ENCODE assay signal across 35 mouse cellular contexts in the genomic region with DNA sequence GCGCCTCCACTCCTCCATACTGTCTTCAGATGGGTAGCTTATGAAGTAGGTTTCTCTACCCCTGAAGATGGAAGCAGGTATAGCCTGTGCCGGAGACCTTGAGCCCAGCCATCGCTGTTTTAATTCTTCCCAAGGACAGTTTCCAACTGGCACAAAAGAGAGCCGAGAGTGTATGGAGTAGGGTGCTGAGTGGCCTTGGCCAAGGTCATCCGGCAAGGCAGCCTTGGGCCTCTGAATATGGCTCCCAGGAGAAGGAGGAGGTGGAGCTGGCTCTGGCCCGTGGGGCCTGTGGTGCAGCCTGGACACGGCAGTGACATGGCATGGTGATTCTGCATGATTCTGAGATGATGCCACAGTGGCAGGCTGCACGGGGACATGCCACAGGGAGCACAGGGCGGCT.
DNase-seq lines count a peak whose midpoint lies in the region; ATAC-seq lines count a peak whose summit lies in the region.
"Had no signal": no experiment of that assay in that cellular context is flagged by ENCODE, and none has a peak within 500 bp of the region (broad histone marks: within the 10 kb centered on the region; RNA-seq: fewer than 3 reads in every experiment).

No protein-coding gene starts in this region.

- peak; percentile 2 for DNase-seq in liver, embryonic 13.5 days
- peak; percentile 13 for DNase-seq in 3134 (ENCODE audit: extremely low read depth, insufficient read length, low spot score)
- peak; percentile 77 for DNase-seq in adrenal gland, adult 2 months
- peak; percentile 66 to 70 for DNase-seq in adrenal gland, postnatal 36 days
- DNase-seq in gastrocnemius, postnatal 25 days, result no peak
- DNase-seq: B cell, adult 2 months; cerebellum, adult 11 months; cerebellum, adult 9-10 months; embryo, embryonic 11 days; gastrocnemius, postnatal 14 days; heart, adult 11 months; heart, postnatal 14 days; kidney, adult 11 months; kidney, postnatal 4 days; left cerebral cortex, postnatal 4 days; lung, adult 2 months; lung, postnatal 10 days; retina, postnatal 1 day; right cerebral cortex, postnatal 14 days; thymus, postnatal 4 days had no signal

- no peak overlapping the region for H3K4me2 ChIP-seq in liver, embryonic 13.5 days
- no peak overlapping the region for H3K4me2 ChIP-seq in liver, embryonic 12.5 days
- H3K4me2 ChIP-seq in kidney, embryonic 16.5 days (replicated peaks; ENCODE audit: low read depth, low read length), result no peak overlapping the region
- H3K4me2 ChIP-seq: embryonic facial prominence, embryonic 12.5 days; heart, embryonic 12.5 days; hindbrain, embryonic 15.5 days; midbrain, embryonic 11.5 days; stomach, embryonic 15.5 days had no signal

- H3K27ac ChIP-seq in liver, embryonic 13.5 days, result no peak overlapping the region
- H3K27ac ChIP-seq in liver, embryonic 12.5 days, result no peak overlapping the region
- H3K27ac ChIP-seq in kidney, embryonic 16.5 days (ENCODE audit: low read length), result no peak overlapping the region
- H3K27ac ChIP-seq: embryonic facial prominence, embryonic 12.5 days; hindbrain, embryonic 10.5 days; hindbrain, embryonic 15.5 days; kidney, postnatal 0 days; liver, embryonic 14.5 days; macrophage; stomach, embryonic 15.5 days had no signal

- no peaks in the 10 kb centered on the region for H3K27me3 ChIP-seq in liver, embryonic 13.5 days
- no peaks in the 10 kb centered on the region for H3K27me3 ChIP-seq in liver, embryonic 12.5 days (replicated peaks)
- H3K27me3 ChIP-seq in kidney, embryonic 16.5 days (ENCODE audit: insufficient read depth, low read length), result peaks cover 9% of the 10 kb centered on the region
- H3K27me3 ChIP-seq: embryonic facial prominence, embryonic 12.5 days; stomach, embryonic 15.5 days had no signal

- H3K36me3 ChIP-seq in liver, embryonic 13.5 days, result no peaks in the 10 kb centered on the region
- H3K36me3 ChIP-seq in liver, embryonic 12.5 days, result no peaks in the 10 kb centered on the region
- no peaks in the 10 kb centered on the region for H3K36me3 ChIP-seq in kidney, embryonic 16.5 days (ENCODE audit: insufficient read depth, low read length)
- H3K36me3 ChIP-seq: embryonic facial prominence, embryonic 12.5 days; heart, embryonic 12.5 days; hindbrain, embryonic 10.5 days; hindbrain, embryonic 15.5 days; stomach, embryonic 15.5 days had no signal

- H3K9ac ChIP-seq in liver, embryonic 13.5 days, result no peak overlapping the region
- H3K9ac ChIP-seq in liver, embryonic 12.5 days, result no peak overlapping the region
- H3K9ac ChIP-seq in kidney, embryonic 16.5 days (replicated peaks; ENCODE audit: low read length), result no peak overlapping the region
- H3K9ac ChIP-seq: embryonic facial prominence, embryonic 12.5 days; heart, embryonic 12.5 days; hindbrain, embryonic 15.5 days; liver, embryonic 14.5 days; stomach, embryonic 15.5 days had no signal

- no peaks in the 10 kb centered on the region for H3K4me1 ChIP-seq in liver, embryonic 13.5 days (replicated peaks)
- H3K4me1 ChIP-seq in liver, embryonic 12.5 days, result no peaks in the 10 kb centered on the region
- no peaks in the 10 kb centered on the region for H3K4me1 ChIP-seq in kidney, embryonic 16.5 days (ENCODE audit: insufficient read depth, low read length)
- H3K4me1 ChIP-seq: heart, embryonic 12.5 days; stomach, embryonic 15.5 days had no signal

- WGBS in liver, embryonic 13.5 days (ENCODE audit: insufficient replicate concordance), result 80% methylated on average over 9 of the region's 9 CpGs
- WGBS in liver, embryonic 12.5 days (ENCODE audit: insufficient replicate concordance), result 87% methylated on average over 9 of the region's 9 CpGs
- 90% methylated on average over 9 of the region's 9 CpGs for WGBS in kidney, embryonic 16.5 days

- H3K4me3 ChIP-seq in liver, embryonic 13.5 days (replicated peaks), result no peak overlapping the region
- H3K4me3 ChIP-seq in liver, embryonic 12.5 days, result no peak overlapping the region
- H3K4me3 ChIP-seq in kidney, embryonic 16.5 days (ENCODE audit: low read length), result no peak overlapping the region
- H3K4me3 ChIP-seq: embryonic facial prominence, embryonic 12.5 days; heart, embryonic 12.5 days; hindbrain, embryonic 10.5 days; hindbrain, embryonic 15.5 days; stomach, embryonic 15.5 days had no signal

- H3K9me3 ChIP-seq in liver, embryonic 13.5 days (replicated peaks), result peaks cover 8% of the 10 kb centered on the region
- H3K9me3 ChIP-seq in liver, embryonic 12.5 days (replicated peaks), result peaks cover 4% of the 10 kb centered on the region; the same call in 1 of the 2 replicates
- H3K9me3 ChIP-seq in kidney, embryonic 16.5 days (ENCODE audit: low read length), result no peaks in the 10 kb centered on the region
- H3K9me3 ChIP-seq: embryonic facial prominence, embryonic 12.5 days; heart, embryonic 12.5 days; hindbrain, embryonic 10.5 days; hindbrain, embryonic 15.5 days; stomach, embryonic 15.5 days had no signal

- no peak for ATAC-seq in liver, embryonic 13.5 days (ENCODE audit: low read depth)
- ATAC-seq in liver, embryonic 12.5 days, result no peak
- ATAC-seq in kidney, embryonic 16.5 days (ENCODE audit: low FRiP score, low TSS enrichment), result no peak
- ATAC-seq: activated CD4-positive, CD25-positive, alpha-beta regulatory T cell, adult 4 months; forebrain, embryonic 14.5 days; inflammation-experienced regulatory T-cells, adult 6 months; midbrain, embryonic 16.5 days had no signal
